Mouse (Mus musculus) left cerebral cortex, adult 2 months (tissue): ENCODE measurements around the gene Net1. TPM values are rescaled to one million over a fixed set of nuclear protein-coding genes. Genes with fewer than 3 reads are reported as not detected.

Experiments used
- DNase-seq, 2 experiments: peaks; one replicate each; pipeline ENCODE4 v3.0.0; 2021 to 2022; ENCODE audit warnings: low spot score in 2 of 2, mixed read lengths in 1 of 2; ENCODE audit errors: extremely low spot score in 1 of 2
- H3K27ac ChIP-seq: fragments of 200-600 bp; 2 replicates; pipeline ENCODE4 v1.8.1; 2022
- H3K4me3 ChIP-seq: fragments of 200-600 bp; 2 replicates; pipeline ENCODE4 v1.8.1; 2022
- CTCF ChIP-seq: fragments of 200-600 bp; IDR thresholded peaks from 2 replicates; pipeline ENCODE4 v1.8.1; 2022; ENCODE audit warnings: antibody characterized with exemption, mild to moderate bottlenecking, moderate library complexity
- intact Hi-C: fragments of 180-260 bp; cut with DNase I; formaldehyde crosslinking; loops from one replicate; pipeline ENCODE4 v1.15.1; 2025
- long read RNA-seq, 2 experiments: library from polyadenylated mRNA; stranded (forward); transcript quantifications; one replicate each; pipeline ENCODE4 v2.0.0; 2021; ENCODE audit warnings: borderline mapping rate in 2 of 2
- total RNA-seq, 2 experiments: library from RNA; stranded (reverse); gene quantifications; 2 replicates each; pipeline ENCODE4 v1.2.3; 2021

Gene Net1
- 10 to 100 TPM; 54.9 to 73.7 TPM for total RNA-seq
- long read RNA-seq, experiment 1, transcript Net1-202 (10 exons, 3,871 nt): major isoform, 24 of 29 reads
- long read RNA-seq, experiment 1, partial matches to known transcripts: 1 of 29 reads
- long read RNA-seq, experiment 1, other reads (novel, unspliced or antisense): 4 of 29 reads
- long read RNA-seq, experiment 2, transcript Net1-202 (10 exons, 3,871 nt): major isoform, 7 of 10 reads
- long read RNA-seq, experiment 2, partial matches to known transcripts: 2 of 10 reads
- long read RNA-seq, experiment 2, other reads (novel, unspliced or antisense): 0 of 10 reads

- intact Hi-C loops: no loop called here
- Histone ChIP-seq H3K27ac (no peak within 1 kb of the TSS), H3K4me3 (peak within 1 kb of the TSS; percentile 76)
- peak; percentile 86 to 88 for DNase-seq
- no peak for TF ChIP-seq CTCF
Observed at GRCm38 (mm10) chr13:3917571-3918311, at the start of gene Net1, which contains the start of gene Tubal3. Gene Net1, minus strand, starts transcription at chr13:3918220. Gene Tubal3, plus strand, starts transcription at chr13:3918274.

DNA sequence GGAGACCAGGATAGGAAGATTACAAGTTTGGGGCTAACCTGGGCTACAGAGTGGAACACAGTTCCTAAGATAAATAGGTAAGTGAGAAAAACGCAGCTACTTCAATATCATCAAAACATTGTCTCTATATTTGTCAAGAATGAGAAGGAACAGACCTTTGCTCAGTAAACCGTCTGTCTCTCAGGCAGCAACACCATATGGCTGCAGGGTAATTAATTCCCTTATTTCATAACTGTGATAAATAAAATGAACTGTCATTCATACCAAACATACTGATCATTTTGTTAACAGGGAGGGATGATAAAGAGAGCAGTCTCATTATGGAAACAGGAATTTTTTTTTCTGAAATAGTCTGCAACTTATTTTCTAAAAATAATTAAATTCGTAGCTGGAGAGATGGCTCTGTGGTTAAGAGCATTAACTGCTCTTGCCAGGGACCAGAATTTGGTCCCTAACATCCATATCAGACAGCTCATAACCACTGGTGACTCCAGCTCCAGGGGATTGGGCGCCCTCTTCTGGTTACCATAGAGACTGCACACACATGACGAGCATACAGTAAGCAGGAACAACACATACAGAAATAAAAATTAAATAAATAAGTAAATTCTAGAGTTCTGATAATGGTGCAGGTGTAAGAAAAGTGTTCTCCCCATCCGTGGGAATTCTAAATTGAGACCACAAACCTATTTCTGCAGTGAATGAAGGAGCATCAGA is 33.3 kb upstream of the Net1 start:
- intact Hi-C loops: no loop called here
- no peak; the same call in 1 of the 2 replicates for TF ChIP-seq CTCF
- H3K27ac ChIP-seq: no peak overlapping the region
- H3K4me3 ChIP-seq: no peak overlapping the region
- DNase-seq: no peak

DNA sequence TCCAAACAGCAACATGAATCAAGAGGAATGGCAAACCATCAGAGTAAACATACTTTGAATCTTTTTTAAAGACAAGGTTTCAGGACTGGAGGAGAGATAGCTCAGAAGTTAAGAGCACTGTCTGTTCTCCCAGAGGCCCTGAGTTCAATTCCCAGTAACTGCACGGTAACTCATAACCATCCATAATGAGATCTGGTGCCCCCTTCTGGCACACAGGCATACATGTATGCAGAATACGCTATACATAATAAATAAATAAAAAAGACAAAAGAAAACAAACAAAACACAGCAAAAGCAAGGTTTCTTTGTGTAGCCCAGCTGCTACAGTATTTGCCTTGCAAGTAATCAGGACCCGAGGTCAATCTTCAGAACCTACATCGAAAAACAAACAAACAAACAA is 31.5 kb upstream of the Net1 start:
- Histone ChIP-seq H3K4me3 (no peak overlapping the region), H3K27ac (no peak overlapping the region)
- no peak for DNase-seq
- no peak for TF ChIP-seq CTCF
- intact Hi-C loops: no loop called here

GRCm38 (mm10) chr13:3947267-3947666 is 29.2 kb upstream of the Net1 start:
- H3K27ac ChIP-seq: no peak overlapping the region

GRCm38 (mm10) chr13:3945249-3945648 is 27.2 kb upstream of the Net1 start, which contains the start of gene Ucn3:
Gene Ucn3, minus strand, starts transcription at chr13:3945349.
- no peak for TF ChIP-seq CTCF
- intact Hi-C loops: no loop called here
- no peak within 1 kb of the TSS for H3K4me3 ChIP-seq

More at GRCm38 (mm10) chr13:3947267-3947666, 29.2 kb upstream of the Net1 start:
- no peak for TF ChIP-seq CTCF
- intact Hi-C loops: no loop called here
- no peak overlapping the region for H3K4me3 ChIP-seq
- no peak for DNase-seq

GRCm38 (mm10) chr13:3944699-3945098 is 26.7 kb upstream of the Net1 start:
- H3K27ac ChIP-seq: no peak overlapping the region
- no peak overlapping the region for H3K4me3 ChIP-seq
- intact Hi-C loops: no loop called here
- DNase-seq: no peak
- TF ChIP-seq CTCF: no peak

More at GRCm38 (mm10) chr13:3945249-3945648, 27.2 kb upstream of the Net1 start, which contains the start of gene Ucn3:
- DNase-seq: no peak
- H3K27ac ChIP-seq: no peak within 1 kb of the TSS

- intact Hi-C loops: no loop called here
Observed at GRCm38 (mm10) chr13:3926046-3926445, 8.0 kb upstream of the Net1 start.

DNA sequence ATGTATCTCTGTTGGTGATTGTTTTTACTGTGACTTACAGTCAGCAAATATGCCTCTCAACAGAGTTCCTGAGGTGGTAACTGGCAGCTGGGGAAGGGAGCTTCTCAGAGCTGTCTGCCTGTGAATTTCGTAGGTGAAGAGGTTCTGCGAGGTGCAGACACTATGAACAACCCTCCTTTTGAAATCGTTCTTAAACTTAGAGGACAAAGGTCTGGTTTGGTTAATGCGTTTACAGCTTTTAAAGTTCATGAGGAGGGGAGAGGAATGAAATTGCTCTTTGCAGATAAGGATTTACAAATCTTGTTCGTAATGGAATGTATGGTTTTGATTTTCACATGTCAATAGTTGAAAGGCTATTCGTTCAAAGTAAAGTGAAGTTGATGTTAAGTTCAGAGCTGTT is 7.6 kb upstream of the Net1 start:
- intact Hi-C loops: no loop called here
- no peak overlapping the region for H3K4me3 ChIP-seq

More at GRCm38 (mm10) chr13:3926046-3926445, 8.0 kb upstream of the Net1 start:
- DNase-seq: no peak
- Histone ChIP-seq H3K27ac (no peak overlapping the region), H3K4me3 (no peak overlapping the region)
- TF ChIP-seq CTCF: no peak

GRCm38 (mm10) chr13:3924483-3924882 is 6.5 kb upstream of the Net1 start:
- no peak overlapping the region for H3K4me3 ChIP-seq
- H3K27ac ChIP-seq: no peak overlapping the region
- no peak for TF ChIP-seq CTCF
- no peak for DNase-seq
- intact Hi-C loops: no loop called here

More for the DNA sequence above, 7.6 kb upstream of the Net1 start:
- H3K27ac ChIP-seq: no peak overlapping the region
- no peak for DNase-seq
- TF ChIP-seq CTCF: no peak

GRCm38 (mm10) chr13:3913504-3913903 is 4.5 kb downstream of the Net1 start:
- no peak for DNase-seq
- no peak overlapping the region for H3K27ac ChIP-seq
- TF ChIP-seq CTCF: no peak
- intact Hi-C loops: no loop called here
- H3K4me3 ChIP-seq: no peak overlapping the region

DNA sequence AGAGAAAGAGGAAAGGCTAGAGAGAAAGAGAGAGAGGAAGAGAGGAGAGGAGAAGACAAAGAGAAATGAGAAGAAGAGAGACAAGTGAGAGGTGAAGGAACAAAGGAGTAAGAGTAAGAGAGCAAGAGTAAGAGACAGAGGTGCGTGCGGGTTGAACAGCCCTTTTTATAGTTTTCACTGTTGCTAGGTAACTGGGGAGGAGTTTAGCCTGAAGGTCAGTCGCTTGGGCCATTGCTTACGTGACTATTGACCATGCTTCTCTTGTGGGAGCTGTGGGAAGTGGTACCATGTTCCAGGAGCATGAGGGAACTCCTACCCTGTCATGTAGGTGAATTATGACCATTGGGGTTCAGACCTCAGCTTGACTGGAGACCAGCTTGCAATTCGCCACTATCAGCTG is 7.7 kb downstream of the Net1 start:
- Histone ChIP-seq H3K27ac (no peak overlapping the region), H3K4me3 (no peak overlapping the region)
- no peak for TF ChIP-seq CTCF
- intact Hi-C loops: no loop called here
- DNase-seq: no peak

DNA sequence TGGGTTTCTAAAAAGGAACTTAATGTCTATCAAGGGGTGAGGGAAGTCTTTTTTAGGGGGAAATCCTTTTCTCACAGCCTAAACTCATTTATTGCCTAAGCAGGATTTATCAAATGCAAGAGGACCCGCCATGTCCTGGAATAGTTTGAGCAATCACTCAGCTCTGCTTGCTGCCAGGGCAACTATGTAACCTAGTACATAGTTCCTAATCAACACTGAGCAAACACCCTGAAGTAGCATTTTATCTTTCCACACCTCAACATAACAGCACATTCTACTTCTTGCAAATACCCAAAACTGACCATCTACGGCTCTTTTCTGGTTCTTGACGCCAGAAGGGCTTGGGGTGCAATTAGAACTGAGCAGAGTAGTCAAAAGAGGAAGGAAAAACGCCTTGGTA is 9.8 kb downstream of the Net1 start:
- Histone ChIP-seq H3K27ac (no peak overlapping the region), H3K4me3 (no peak overlapping the region)
- no peak for TF ChIP-seq CTCF
- intact Hi-C loops: no loop called here
- DNase-seq: no peak
